Mouse (Mus musculus) urinary bladder, adult 18-20 months (tissue): Measurements from ENCODE around the gene Ino80.

Experiments used
- DNase-seq, 2 experiments: peaks; one replicate each; pipeline ENCODE4 v3.0.0; 2022; ENCODE audit warnings: low spot score in 2 of 2, mixed read lengths in 2 of 2

Ino80 gene

GRCm38 (mm10) chr2:119454558-119454957, 22.9 kb downstream of the Ino80 start:
- DNase-seq = no peak

DNA sequence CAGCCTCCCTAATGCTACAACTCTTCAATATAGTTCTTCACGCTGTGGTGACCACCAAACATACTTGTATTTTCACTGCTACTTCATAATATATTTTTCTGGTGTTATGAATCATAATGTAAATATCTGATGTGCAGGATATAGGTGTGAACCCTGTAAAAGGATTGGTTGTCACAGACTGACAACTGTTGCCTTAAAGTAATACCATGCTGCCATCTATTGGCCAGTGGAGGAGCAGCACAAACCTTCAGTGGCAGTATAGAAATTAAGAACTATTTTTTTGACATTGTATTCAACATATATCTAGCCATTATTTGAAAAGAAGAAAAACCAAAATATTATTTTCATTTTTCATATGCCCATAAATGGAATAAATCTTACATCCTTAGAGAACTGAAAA, 40.5 kb downstream of the Ino80 start:
- no peak for DNase-seq

DNA sequence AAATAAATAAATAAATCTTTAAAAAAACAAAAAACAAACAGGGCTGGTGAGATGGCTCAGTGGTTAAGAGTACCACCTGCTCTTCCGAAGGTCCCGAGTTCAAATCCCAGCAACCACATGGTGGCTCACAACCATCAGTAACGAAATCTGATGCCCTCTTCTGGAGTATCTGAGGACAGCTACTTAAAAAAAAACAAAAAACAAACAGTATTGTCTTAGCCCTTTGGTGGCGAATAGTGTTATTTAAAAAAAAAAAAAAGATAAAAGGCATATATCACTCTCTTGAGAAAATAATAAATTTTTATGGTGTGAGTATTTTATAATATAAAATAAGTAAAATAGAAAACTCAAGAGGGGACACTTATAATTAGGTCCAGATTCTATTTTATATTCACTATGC, 41.0 kb downstream of the Ino80 start:
- DNase-seq = no peak

DNA sequence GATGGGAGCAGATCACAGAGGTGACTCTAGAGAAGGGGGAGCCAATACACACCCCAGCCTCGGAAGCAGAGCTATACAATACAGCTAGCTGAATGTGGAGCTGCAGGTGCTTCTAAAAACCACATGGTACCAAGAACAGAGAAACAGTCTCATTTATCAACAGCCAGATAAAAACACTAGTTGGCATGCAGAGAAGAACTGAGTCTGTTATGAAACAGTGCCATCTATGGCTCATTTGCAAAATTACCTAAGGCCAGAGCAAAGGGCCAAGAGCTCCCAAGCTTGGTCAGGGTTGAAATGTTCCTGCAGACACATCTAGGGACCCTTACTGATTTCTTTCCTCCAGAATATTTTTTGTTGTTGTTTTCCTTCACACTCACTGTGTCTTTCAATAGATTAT, 63.7 kb downstream of the Ino80 start:
- DNase-seq = no peak

- no peak for DNase-seq
These were observed 65.8 kb downstream of the Ino80 start for GRCm38 (mm10) chr2:119411674-119412073.

GRCm38 (mm10) chr2:119411016-119411415, 66.5 kb downstream of the Ino80 start:
- no peak for DNase-seq

- DNase-seq = no peak
These were observed 68.8 kb downstream of the Ino80 start for GRCm38 (mm10) chr2:119408733-119409132.

GRCm38 (mm10) chr2:119408278-119408677, 69.2 kb downstream of the Ino80 start:
- no peak for DNase-seq

DNA sequence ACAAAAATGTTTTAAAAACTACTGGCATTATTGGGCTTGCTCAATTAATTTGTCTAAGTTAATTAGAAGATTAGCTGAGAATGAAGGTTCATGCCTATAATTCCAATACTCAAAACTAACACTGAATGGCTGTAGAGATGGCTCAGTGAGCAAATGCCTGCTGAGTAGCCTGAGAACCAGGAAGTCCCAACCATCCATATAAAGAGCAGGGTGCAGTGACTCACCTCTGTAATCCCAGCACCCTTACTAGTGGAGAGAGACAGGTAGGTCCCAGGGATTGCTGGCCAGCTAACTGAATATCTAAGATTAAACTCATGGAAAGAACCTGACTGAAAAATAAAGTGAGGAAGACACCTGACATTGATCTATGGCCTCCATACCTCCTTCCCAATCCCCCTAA, 78.2 kb downstream of the Ino80 start:
- no peak for DNase-seq

GRCm38 (mm10) chr2:119398665-119399064, 78.8 kb downstream of the Ino80 start:
- no peak for DNase-seq

GRCm38 (mm10) chr2:119398252-119398651, 79.2 kb downstream of the Ino80 start:
- DNase-seq = no peak

DNA sequence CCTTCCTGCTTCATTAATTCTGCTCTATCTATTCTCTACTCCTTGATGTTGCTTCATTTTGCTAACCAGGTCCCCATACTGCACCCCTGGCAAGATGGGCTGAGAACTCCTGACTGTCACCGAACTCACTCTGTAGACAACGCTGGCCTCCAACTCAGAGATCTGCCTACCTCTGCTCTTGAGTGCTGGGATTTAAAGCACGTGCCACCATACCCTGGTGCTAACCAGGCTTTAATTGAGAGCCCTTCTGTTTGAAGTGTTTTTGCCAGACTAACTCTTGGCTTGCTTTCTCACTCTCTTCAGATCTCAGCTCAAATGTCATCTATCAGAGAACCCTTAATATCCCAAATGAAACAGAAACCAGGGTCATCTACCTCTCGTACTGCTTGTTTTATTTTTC, 87.5 kb downstream of the Ino80 start:
- no peak for DNase-seq

DNA sequence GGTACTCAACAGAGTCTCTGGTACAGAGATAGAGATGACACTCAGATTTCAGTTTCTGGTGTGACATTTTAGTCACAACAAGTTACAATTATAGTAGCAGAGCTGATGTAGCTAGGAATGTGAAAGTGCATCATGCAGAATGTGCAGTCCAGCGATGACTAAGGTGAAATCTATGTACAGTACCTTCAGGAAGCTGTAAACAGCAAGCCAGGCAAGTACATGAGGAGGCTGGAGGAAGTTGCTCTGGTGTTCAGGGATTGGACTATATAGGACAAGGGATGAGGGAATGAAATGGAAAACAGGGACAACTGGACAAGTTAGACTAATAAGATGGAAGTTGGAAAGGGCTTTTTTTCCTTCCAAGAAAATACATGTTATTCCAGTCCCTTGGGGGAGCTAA, 89.2 kb downstream of the Ino80 start:
- no peak for DNase-seq

DNA sequence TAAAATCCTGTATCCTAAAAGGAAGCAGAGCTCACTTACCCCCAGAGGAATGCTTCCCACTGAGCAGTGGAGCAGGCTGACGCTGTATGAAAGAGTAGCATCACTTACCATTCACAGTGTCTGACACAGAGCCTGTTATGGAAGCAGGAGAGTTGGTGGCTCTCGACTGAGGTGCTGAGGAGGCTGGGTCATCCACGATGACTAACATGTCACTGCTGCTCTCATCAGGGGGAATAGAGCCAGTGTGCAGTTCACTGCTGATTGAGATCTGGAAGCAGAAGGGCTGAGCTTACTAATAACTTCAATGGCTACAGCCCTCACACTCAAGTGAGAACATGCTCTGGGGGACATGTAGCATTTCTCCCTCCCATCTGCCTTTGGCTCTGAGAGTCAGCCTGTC, 98.0 kb downstream of the Ino80 start:
- no peak for DNase-seq

GRCm38 (mm10) chr2:119377826-119378225, 99.7 kb downstream of the Ino80 start:
- no peak for DNase-seq

- no peak for DNase-seq
These were observed 100.2 kb downstream of the Ino80 start for GRCm38 (mm10) chr2:119377286-119377685.

DNA sequence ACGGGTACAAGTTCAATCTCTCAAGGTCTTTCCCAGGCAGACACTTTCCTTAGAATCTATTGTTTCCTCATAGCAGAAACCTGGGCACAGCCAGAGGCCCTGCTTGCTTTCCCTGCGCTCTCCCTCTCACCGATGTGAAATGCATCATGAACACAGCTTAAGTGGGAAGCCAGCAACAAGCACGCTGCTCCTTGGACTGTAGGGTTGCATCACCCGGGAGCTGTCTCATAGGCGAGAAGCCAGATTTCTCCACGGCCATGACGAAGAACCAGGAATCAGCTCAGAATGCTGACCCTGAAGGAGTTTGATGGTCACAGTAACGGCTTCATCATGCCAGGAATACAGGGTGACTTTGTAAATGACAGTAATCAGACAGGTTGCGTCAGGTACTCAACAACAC, 107.4 kb downstream of the Ino80 start:
- DNase-seq = no peak

- DNase-seq = no peak
These were observed 110.1 kb downstream of the Ino80 start for GRCm38 (mm10) chr2:119367346-119367745.

DNA sequence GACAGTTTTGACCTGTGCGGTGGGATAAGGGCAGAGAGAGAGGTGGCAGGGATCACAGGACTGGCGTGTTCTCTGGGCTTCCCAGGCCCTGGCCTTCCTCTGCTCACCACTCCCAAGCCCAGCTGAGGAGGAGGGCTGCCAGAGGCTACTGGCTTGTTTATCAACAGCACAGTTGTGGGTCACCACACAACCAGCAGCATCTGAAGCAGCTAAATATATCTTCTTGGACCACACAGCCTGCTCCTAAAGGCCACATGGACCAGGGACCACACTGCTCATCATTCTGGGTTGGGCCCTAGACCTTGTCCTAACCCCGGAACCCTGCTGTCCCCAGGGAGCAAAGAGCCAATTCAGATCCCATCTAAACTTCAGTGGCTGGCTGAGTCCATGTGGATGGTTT, 112.5 kb downstream of the Ino80 start:
- DNase-seq = no peak

DNA sequence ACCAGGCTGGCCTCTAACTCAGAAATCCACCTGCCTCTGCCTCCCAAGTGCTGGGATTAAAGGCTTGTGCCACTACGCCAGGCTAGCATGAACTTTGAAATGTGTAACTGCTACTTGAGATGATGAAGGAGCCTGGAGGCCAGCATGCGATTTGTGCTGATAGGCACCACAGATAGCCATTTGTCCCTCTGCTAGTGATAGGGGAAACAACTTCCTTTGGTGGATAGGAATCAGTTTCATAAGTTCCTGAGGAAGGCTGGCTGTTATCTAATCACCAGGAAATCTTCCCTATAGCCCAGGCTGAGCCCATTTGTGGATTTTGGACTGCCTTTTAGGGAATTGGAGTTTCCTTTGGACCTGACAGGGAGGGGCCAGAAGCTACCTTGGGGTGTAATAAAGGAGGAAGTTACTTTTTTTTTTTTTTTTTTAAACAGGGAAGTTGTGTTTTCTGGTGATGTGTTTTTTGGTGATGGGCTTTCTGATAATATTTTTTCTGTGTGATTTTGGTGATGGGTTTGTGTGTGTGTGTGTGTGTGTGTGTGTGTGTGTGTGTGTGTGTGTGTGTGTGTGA, 117.7 kb downstream of the Ino80 start:
- no peak for DNase-seq

- no peak for DNase-seq
These were observed 119.2 kb downstream of the Ino80 start for GRCm38 (mm10) chr2:119358249-119358648.

GRCm38 (mm10) chr2:119356805-119357204, 120.7 kb downstream of the Ino80 start:
- DNase-seq = no peak

DNA sequence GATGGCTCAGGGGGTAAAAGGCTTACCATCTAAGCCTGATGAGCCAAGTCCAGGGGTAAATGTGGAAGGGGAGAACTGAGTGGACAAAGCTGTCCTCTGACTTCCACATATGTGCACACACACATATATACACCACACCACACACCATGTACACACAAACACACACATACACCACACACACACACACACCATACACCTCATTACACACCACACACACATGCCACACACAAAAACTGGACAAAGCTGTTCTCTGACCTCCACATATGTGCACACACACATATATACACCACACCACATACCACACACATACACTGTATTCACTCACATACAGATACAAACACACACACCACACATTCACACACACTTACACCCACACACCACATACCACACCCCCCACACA, 121.2 kb downstream of the Ino80 start:
- DNase-seq = no peak

DNA sequence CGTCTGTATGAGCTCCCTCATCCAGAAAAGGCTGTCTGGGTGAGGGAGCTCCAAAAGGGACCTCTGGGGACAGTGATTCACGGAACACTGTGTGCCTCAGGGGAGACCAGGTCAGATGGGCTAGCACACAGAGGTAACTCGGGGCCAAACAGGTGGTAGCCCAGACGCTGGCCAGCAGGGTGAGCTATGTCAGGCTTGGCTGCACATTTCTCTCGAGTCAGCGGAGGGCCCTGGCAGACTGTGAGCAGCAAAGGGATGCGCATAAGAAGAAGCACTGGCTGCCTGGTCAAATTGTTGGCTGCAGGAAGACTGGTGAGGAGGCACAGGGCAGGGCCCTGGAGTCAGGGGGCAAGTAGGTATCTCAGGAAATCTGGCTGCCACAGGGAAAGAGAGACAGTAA, 121.8 kb downstream of the Ino80 start:
- no peak for DNase-seq

DNA sequence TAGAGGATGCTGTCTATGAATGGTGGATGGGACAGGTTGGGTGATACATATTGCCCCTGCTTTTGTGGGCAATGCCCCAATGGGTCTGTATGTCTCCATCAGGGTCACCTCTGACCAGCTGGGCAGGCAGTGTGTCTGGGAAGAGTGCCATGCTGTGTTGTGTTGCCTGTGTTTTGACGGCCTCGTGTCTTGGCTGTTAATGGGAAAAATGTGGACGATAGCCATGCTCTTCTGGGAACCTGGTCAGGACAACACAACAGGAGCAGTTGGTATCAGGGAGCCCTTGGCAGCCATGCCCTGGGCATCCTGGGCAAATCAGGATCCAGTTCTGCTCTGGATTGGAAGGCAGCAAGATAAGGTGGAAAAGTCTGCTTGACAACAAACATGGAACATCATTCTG, 122.4 kb downstream of the Ino80 start:
- DNase-seq = no peak
